Mouse (Mus musculus) kidney, postnatal 0 days (tissue): ENCODE results near the gene 1700061G19Rik. TPM values are rescaled to one million over a fixed set of nuclear protein-coding genes. Genes with fewer than 3 reads are reported as not detected.
"Not testable (repeated sequence)": the region's sequence is repeated elsewhere in the genome, so short reads cannot be mapped to it uniquely, and the experiment has no call there.

Experiments
- ATAC-seq: fragments of 200-750 bp; cut with Nextera tagmentation; replicated peaks from 2 replicates; pipeline ENCODE4 v1.8.0; 2017; ENCODE audit warnings: low read depth, moderate number of reproducible peaks, moderate TSS enrichment, moderate library complexity; ENCODE audit not compliant: low FRiP score
- DNase-seq: peaks from one replicate; pipeline ENCODE4 v3.0.0-alpha.2; 2016; ENCODE audit warnings: low spot score
- H3K27ac ChIP-seq: fragments of 300-500 bp; sonication (generic); 2 replicates; pipeline ENCODE4 v1.5.1; 2014; ENCODE audit warnings: mild to moderate bottlenecking
- H3K27me3 ChIP-seq: fragments of 300-500 bp; sonication (generic); 2 replicates; pipeline ENCODE4 v1.6.1; 2014; ENCODE audit warnings: low read length, mixed read lengths; ENCODE audit not compliant: insufficient read depth
- H3K36me3 ChIP-seq: fragments of 300-500 bp; sonication (generic); 2 replicates; pipeline ENCODE4 v1.6.1; 2014; ENCODE audit warnings: low read length, mixed read lengths; ENCODE audit not compliant: insufficient read depth
- H3K4me1 ChIP-seq: fragments of 300-500 bp; sonication (generic); replicated peaks from 2 replicates; pipeline ENCODE4 v1.6.1; 2014; ENCODE audit warnings: antibody characterized with exemption, low read length, mixed read lengths; ENCODE audit not compliant: insufficient read depth
- H3K4me2 ChIP-seq: fragments of 300-500 bp; sonication (generic); 2 replicates; pipeline ENCODE4 v1.6.1; 2014; ENCODE audit warnings: mild to moderate bottlenecking, low read length, moderate library complexity, mixed read lengths
- H3K4me3 ChIP-seq: fragments of 300-500 bp; sonication (generic); replicated peaks from 2 replicates; pipeline ENCODE4 v1.5.1; 2014; ENCODE audit warnings: low read depth, low read length
- H3K9ac ChIP-seq: fragments of 300-500 bp; sonication (generic); 2 replicates; pipeline ENCODE4 v1.6.1; 2014; ENCODE audit warnings: low read depth, low read length
- H3K9me3 ChIP-seq: fragments of 300-500 bp; sonication (generic); replicated peaks from 2 replicates; pipeline ENCODE4 v1.6.1; 2016; ENCODE audit warnings: low read length, inconsistent platforms, mixed read lengths
- CTCF ChIP-seq: IDR thresholded peaks from 2 replicates; pipeline ENCODE4 v1.5.1; 2016; ENCODE audit warnings: antibody characterized with exemption, low read depth, mild to moderate bottlenecking, moderate library complexity
- WGBS: fragments of 180-500 bp; shearing (Covaris S2); extraction: QIAGEN DNeasy Blood & Tissue Kit; methylation state at CpG from one replicate; pipeline ENCODE4 v1.1.7; 2014; 5-methylcytosine and 5-hydroxymethylcytosine counted together
- polyA plus RNA-seq: library from polyadenylated mRNA; unstranded; fragments of >200 nt; fragmentation: Nextera tagmentation; extraction: Ambion mirVana; gene quantifications from 2 replicates; pipeline ENCODE4 v1.2.1, GENCODE M21; 2015

1700061G19Rik gene
- polyA plus RNA-seq, 1 experiment from 2014 or later = 0.11 TPM

DNA sequence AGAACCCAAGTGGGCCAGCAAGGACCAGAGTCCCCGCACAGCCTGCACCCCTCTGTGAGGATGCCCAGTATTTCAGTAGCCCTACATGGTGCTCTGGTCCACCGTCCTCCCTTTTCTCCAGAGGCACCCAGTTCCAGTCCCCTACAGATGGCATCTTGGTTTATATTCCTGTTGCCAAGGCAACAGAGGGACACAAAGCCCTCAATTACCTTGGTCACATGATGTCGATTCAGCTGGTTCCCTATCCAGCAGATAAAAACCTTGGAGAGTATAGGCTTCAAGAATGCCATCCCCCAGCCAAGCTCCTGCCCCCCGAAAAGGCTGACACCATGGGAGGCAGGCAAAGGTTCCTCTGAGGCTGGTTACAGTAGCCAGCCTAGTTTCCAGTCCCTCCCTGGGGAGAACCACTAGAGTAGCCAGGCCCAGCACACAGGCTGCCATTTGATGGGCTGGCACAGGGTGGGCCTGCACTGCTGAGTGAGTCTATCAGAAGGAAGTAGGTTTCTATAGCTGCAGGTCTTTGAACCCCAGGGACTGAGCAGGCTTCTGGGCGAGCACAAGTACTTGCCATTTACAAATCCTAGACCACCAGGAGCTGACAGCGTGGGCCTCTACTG, 21.3 kb downstream of the 1700061G19Rik start:
- 91% methylated on average over 6 of the region's 6 CpGs for WGBS
- H3K9ac ChIP-seq = no peak overlapping the region
- no peak overlapping the region for H3K4me2 ChIP-seq
- H3K4me3 ChIP-seq = no peak overlapping the region
- TF ChIP-seq CTCF = no peak
- peaks cover 80% of the 10 kb centered on the region for H3K36me3 ChIP-seq
- no peaks in the 10 kb centered on the region for H3K27me3 ChIP-seq
- ATAC-seq (no peak), DNase-seq (no peak)
- no peaks in the 10 kb centered on the region for H3K9me3 ChIP-seq
- H3K27ac ChIP-seq = no peak overlapping the region
- no peaks in the 10 kb centered on the region for H3K4me1 ChIP-seq

GRCm38 (mm10) chr17:56897630-56898195, 22.4 kb downstream of the 1700061G19Rik start:
- WGBS = 85% methylated on average over 7 of the region's 7 CpGs
- no peak overlapping the region for H3K9ac ChIP-seq

GRCm38 (mm10) chr17:56902698-56903097, 27.4 kb downstream of the 1700061G19Rik start:
- no peak overlapping the region for H3K4me3 ChIP-seq
- H3K36me3 ChIP-seq = peaks cover 58% of the 10 kb centered on the region
- H3K9me3 ChIP-seq = no peaks in the 10 kb centered on the region
- no peak for DNase-seq
- no peaks in the 10 kb centered on the region for H3K27me3 ChIP-seq
- H3K27ac ChIP-seq = no peak overlapping the region
- TF ChIP-seq CTCF = no peak
- 91% methylated on average over 5 of the region's 5 CpGs for WGBS
- H3K4me1 ChIP-seq = no peaks in the 10 kb centered on the region
- ATAC-seq = no peak
- no peak overlapping the region for H3K9ac ChIP-seq
- H3K4me2 ChIP-seq = no peak overlapping the region

More at GRCm38 (mm10) chr17:56897630-56898195, 22.4 kb downstream of the 1700061G19Rik start:
- Histone ChIP-seq H3K27me3 (no peaks in the 10 kb centered on the region), H3K4me3 (no peak overlapping the region), H3K36me3 (peaks cover 78% of the 10 kb centered on the region), H3K4me2 (no peak overlapping the region), H3K9me3 (no peaks in the 10 kb centered on the region), H3K27ac (no peak overlapping the region), H3K4me1 (no peaks in the 10 kb centered on the region)
- ATAC-seq (peak; percentile 83), DNase-seq (peak; percentile 82)
- peak; percentile 97 for TF ChIP-seq CTCF

GRCm38 (mm10) chr17:56906166-56906565, 30.9 kb downstream of the 1700061G19Rik start:
- H3K9ac ChIP-seq = no peak overlapping the region

GRCm38 (mm10) chr17:56907096-56907495, 31.8 kb downstream of the 1700061G19Rik start:
- peak; percentile 31; the same call in 1 of the 2 replicates for TF ChIP-seq CTCF
- H3K9me3 ChIP-seq = no peaks in the 10 kb centered on the region
- no peaks in the 10 kb centered on the region for H3K27me3 ChIP-seq
- DNase-seq (no peak), ATAC-seq (peak; percentile 73)
- peak overlapping the region; percentile 10; the same call in 1 of the 2 replicates for H3K27ac ChIP-seq
- WGBS = 74% methylated on average over 5 of the region's 5 CpGs
- no peaks in the 10 kb centered on the region for H3K4me1 ChIP-seq
- H3K9ac ChIP-seq = no peak overlapping the region
- no peak overlapping the region for H3K4me2 ChIP-seq
- H3K36me3 ChIP-seq = peaks cover 46% of the 10 kb centered on the region; the same call in 1 of the 2 replicates
- no peak overlapping the region for H3K4me3 ChIP-seq

More at GRCm38 (mm10) chr17:56906166-56906565, 30.9 kb downstream of the 1700061G19Rik start:
- Histone ChIP-seq H3K9me3 (no peaks in the 10 kb centered on the region), H3K27ac (no peak overlapping the region), H3K36me3 (peaks cover 46% of the 10 kb centered on the region), H3K4me1 (no peaks in the 10 kb centered on the region), H3K27me3 (no peaks in the 10 kb centered on the region), H3K4me3 (no peak overlapping the region), H3K4me2 (no peak overlapping the region)
- DNase-seq (no peak), ATAC-seq (no peak)
- no peak for TF ChIP-seq CTCF
- WGBS = 92% methylated on average over 3 of the region's 3 CpGs

DNA sequence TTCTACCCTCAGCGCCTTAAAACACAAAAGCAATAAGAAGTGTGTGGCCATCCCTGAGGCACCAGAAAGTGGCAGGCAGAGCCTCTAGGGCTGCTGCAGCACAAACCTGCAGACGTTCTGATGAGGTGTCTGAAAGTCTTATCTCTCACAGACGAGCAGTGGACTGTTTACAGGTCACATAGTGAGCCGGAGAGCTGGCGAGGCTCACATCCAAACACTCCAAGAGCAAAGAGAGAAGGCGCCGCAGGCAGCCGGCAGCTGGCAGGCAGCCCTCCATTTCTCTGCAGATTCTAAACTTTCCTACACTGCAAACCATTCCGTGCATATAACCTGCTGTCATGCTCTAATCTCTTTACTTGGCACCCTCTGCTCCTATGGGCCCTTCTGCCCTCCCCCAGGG, 32.6 kb downstream of the 1700061G19Rik start:
- Histone ChIP-seq H3K27ac (peak overlapping the region; percentile 10; the same call in 1 of the 2 replicates), H3K9ac (no peak overlapping the region), H3K27me3 (no peaks in the 10 kb centered on the region), H3K4me2 (no peak overlapping the region), H3K4me1 (no peaks in the 10 kb centered on the region), H3K36me3 (peaks cover 38% of the 10 kb centered on the region; the same call in 1 of the 2 replicates), H3K4me3 (no peak overlapping the region), H3K9me3 (no peaks in the 10 kb centered on the region)
- TF ChIP-seq CTCF = no peak
- ATAC-seq = no peak
- no peak for DNase-seq
- 66% methylated on average over 9 of the region's 9 CpGs for WGBS

DNA sequence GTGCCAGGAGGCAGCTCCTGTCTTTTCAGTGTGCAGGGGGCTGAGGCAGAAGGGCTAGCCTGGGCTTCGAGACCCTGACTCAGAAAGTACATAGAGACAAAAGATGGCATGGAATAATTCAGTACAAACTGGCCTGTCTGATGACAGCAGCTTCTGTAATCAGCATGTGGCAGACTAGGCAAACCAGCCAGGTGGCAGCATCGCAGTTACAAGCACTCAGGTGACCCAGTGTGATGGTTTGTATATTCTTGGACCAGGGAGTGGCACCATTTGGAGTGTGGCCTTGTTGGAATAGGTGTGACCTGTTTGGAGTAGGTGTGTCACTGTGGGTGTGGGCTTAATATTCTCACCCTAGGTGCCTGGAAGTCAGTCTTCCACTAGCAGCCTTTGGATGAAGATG, 34.5 kb downstream of the 1700061G19Rik start:
- not testable (repeated sequence) for ATAC-seq, H3K9ac ChIP-seq, DNase-seq, H3K4me1 ChIP-seq, H3K9me3 ChIP-seq, H3K4me3 ChIP-seq, H3K27me3 ChIP-seq, H3K4me2 ChIP-seq, H3K27ac ChIP-seq
- H3K36me3 ChIP-seq = peaks cover 28% of the 10 kb centered on the region; the same call in 1 of the 2 replicates
- 96% methylated on average over 2 of the region's 2 CpGs for WGBS
